Mouse (Mus musculus): Measurements from ENCODE around the gene Ggta1.

Ggta1 gene

GRCm38 (mm10) chr2:35491151-35491550 lies 28.1 kb upstream of the Ggta1 start:
- DNase-seq (ENCODE audit: inconsistent age in 2 of 2, low spot score in 1 of 2): no peak

DNA sequence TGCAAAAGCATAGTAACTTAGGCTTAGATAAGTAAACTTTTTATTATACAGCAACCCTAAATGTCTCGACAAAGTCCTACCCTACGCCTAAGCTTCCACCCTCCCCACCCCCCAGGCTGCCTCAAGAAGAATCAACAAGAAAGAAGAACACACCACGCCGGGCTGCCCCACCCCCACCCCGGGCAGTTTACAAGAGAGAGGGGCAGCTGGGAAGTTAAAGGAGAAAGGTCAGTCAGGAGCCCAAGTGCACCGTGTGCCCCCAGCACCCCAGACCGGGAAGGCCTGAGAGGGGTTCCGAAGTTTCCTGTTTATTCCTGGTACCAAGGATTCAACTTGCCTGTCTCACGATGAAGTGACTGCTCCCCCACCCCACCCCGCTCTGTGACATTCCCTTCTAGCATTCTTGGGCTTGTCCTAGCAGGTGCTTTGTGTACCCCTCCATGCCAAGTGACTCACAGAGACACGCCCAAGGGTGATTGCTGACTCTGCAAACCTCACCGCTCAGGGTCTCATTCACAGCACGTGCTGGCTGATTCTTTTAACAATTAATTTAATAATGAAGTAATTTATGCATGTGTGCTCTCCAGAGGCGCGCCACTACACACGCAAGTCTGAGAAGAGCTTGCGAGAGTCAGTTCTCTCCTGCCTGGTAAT lies 27.6 kb upstream of the Ggta1 start:
- no peak for DNase-seq (ENCODE audit: inconsistent age in 2 of 2, low spot score in 1 of 2)

DNA sequence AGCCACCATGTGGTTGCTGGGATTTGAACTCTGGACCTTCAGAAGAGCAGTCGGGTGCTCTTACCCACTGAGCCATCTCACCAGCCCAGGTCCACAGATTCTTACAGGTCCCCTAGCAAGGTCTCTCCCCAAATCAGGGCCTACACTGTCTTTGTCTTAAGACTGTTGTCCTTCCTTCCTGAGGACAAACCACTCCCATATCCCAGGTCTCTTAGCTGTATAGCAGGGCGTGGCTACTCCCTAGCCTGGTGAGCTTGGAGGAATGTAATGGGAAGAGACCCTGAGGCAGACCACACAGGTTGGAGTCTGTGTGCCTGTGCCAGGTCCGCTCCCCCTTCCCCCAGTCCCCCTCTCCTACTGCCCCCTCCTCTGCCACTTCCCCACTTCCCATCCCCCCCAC lies 24.7 kb upstream of the Ggta1 start:
- no peak for DNase-seq (ENCODE audit: inconsistent age in 2 of 2, low spot score in 1 of 2)

GRCm38 (mm10) chr2:35486981-35487655 lies 24.1 kb upstream of the Ggta1 start:
- no peak for DNase-seq (ENCODE audit: inconsistent age in 2 of 2, low spot score in 1 of 2)

- DNase-seq (ENCODE audit: inconsistent age in 2 of 2, low spot score in 1 of 2): no peak
Observed at GRCm38 (mm10) chr2:35484102-35484501, 21.1 kb upstream of the Ggta1 start.

- no peak for DNase-seq (ENCODE audit: inconsistent age in 2 of 2, low spot score in 1 of 2)
Observed at GRCm38 (mm10) chr2:35483402-35483801, 20.4 kb upstream of the Ggta1 start.

DNA sequence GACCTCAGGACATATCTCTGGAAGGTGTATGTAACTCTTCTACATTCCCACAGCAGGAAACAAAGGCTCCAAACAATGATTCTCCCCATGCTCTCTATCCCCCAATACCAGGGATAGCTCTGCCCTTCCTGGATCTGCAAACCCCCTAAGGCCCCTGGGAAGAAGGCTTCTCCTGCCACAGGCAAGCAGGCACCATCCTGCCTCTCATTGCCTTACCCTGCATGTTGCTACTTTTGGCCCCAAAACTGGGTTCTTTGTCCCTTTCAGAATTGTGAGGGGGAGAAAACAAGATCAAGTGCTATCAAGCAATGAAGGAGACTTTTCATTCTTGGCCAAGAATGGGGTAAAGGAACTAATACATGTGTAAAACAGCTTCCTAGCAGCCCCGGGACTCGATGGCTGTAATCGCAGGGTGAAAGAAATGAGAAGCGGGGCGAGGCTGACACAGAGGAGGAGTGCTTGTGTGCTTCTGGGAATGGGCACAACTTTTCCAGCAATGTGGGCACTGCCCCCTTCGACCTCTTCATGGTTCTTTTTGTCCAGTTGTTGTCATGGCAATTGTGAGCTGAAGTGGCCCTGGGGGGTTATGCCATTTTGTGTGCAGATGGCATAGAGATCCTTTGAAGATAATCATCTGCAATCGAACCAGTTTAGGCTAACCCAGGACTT lies 18.4 kb upstream of the Ggta1 start:
- no peak for DNase-seq (ENCODE audit: inconsistent age in 2 of 2, low spot score in 1 of 2)

GRCm38 (mm10) chr2:35480073-35480472 lies 17.0 kb upstream of the Ggta1 start:
- no peak for DNase-seq (ENCODE audit: inconsistent age in 2 of 2, low spot score in 1 of 2)

DNA sequence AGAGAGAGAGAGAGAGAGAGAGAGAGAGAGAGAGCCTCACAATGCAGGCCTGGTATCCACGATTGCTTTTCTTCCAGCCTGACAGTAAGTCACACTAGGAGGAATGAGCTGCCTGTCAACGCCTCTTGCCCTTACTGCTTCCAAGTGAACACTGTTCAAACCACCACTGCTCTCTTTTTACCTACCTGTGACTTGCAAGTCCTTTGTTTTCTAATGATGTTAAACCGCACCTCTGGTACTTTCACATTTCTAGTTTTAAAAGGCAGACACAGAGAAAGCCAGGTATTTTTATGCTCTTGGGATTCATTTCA lies 15.7 kb upstream of the Ggta1 start:
- DNase-seq (ENCODE audit: inconsistent age in 2 of 2, low spot score in 1 of 2): no peak

DNA sequence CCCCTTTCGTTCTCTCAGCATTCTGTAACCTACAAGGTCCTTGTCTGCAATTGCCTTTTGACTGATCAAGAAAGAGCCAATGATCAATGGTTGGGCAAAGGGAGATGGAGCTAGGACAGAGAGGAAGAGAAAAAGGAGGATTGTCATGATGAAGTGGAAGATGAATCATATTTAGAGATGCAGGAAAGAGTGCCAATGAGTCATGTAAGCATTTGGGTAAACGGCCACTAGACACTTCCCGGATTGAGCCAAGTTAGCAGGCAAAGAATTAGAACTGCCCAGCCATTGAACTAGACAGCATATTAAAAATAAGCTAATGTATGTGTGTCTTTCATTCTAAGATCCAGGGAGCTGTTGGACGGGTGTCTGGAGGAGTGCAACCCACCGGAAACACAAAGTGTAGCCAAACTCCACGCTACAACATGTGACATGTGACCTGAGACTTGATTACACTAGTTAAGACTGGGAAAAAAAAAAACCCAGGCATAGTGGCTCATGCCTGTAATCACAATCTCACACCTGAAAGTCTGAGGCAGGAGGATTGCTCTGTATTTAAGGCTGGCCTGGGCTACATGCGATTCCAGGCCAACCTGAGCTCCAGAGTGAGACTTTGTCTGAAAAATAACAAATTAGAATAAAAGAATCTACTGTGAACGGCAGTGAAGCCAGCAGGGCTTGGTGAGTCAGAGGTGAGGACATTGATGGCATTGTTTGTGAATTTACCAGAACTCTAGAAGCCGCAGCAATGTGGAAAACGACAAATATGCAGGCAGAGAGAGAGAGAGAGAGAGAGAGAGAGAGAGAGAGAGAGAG lies 15.2 kb upstream of the Ggta1 start:
- DNase-seq (ENCODE audit: inconsistent age in 2 of 2, low spot score in 1 of 2): no peak

GRCm38 (mm10) chr2:35477321-35477720 lies 14.3 kb upstream of the Ggta1 start:
- no peak for DNase-seq (ENCODE audit: inconsistent age in 2 of 2, low spot score in 1 of 2)

DNA sequence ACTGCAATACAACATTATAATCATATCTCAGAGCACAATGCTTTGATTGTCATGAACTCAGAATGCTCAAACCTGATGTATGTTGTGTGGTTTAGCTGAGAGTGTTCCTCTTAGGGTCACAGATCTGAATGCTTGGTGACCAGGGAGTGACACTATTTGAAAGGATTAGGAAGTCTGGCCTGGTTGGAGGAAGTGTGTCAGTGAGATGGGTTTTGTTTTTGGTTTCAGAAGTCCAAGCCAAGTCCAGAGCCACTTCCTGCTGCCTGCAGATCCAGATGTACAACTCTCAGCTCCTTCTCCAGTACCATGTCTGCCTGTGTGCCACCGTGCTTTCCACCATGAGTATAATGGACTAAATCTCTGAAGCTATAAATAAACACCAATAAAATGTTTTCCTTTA lies 11.9 kb upstream of the Ggta1 start:
- no peak for DNase-seq (ENCODE audit: inconsistent age in 2 of 2, low spot score in 1 of 2)

GRCm38 (mm10) chr2:35469266-35469665 lies 6.2 kb upstream of the Ggta1 start:
- no peak for DNase-seq (ENCODE audit: inconsistent age in 2 of 2, low spot score in 1 of 2)

- no peak for DNase-seq (ENCODE audit: inconsistent age in 2 of 2, low spot score in 1 of 2)
Observed at GRCm38 (mm10) chr2:35468276-35468675, 5.2 kb upstream of the Ggta1 start.

DNA sequence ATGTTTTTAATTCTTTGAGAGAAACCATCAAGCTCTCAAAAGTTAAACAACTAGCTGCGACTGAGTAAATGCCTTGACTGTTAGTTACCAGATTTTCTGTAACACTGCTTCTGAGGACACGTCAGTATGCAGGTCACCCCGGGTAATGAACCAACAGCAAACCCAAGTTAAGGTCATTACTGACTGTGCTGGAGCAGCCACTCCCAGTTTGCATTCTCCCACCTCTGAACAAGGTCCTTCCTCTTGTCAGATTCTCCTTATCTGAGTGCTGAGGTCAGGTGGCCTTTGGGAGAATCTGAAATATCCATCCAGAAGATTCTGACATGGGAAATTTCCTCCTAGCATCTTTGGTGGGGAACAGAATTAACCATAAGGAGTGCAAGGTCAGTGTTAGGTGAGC lies 4.8 kb upstream of the Ggta1 start:
- peak in 1 of 2 experiments; percentile 52 for DNase-seq (ENCODE audit: inconsistent age in 2 of 2, low spot score in 1 of 2)

DNA sequence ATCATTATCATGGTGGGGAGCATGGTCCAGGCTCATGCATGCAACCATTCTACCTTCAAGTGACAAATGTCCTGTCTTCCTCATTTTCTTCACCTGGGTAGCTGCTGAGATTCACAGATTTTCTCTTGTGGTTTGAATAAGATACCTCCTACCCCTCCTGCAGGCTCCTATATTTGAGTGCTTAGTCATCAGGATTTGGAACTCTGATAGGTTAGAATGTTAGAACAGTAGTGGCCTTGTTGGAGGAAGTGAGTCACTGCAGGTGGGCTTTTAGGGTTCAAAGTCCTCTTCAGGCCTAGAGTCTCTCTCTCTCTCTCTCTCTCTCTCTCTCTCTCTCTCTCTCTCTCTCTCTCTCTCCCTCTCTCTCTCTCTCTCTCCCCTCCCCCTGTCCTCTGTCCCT lies 2.6 kb upstream of the Ggta1 start:
- DNase-seq (ENCODE audit: inconsistent age in 2 of 2, low spot score in 1 of 2): no peak

DNA sequence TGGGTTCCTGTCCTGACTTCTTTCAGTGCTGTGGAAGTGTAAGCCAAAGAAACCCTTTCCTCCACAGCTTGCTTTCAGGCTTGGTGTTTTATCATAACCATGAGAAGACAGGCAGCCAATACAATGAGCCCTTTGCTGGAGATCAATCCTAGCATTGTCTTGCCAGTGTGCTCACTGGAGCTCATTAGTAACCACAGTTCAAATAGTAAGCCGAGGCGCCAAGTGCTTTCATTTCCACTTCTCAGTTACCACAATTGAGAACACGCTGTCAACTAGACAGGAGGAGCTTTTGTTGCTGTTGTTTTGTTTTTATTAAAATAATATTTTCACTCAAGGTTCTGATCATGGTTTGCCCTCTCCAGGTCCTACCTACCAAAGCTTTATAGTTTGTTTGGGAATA lies 1.5 kb upstream of the Ggta1 start:
- DNase-seq (ENCODE audit: inconsistent age in 2 of 2, low spot score in 1 of 2): no peak

DNA sequence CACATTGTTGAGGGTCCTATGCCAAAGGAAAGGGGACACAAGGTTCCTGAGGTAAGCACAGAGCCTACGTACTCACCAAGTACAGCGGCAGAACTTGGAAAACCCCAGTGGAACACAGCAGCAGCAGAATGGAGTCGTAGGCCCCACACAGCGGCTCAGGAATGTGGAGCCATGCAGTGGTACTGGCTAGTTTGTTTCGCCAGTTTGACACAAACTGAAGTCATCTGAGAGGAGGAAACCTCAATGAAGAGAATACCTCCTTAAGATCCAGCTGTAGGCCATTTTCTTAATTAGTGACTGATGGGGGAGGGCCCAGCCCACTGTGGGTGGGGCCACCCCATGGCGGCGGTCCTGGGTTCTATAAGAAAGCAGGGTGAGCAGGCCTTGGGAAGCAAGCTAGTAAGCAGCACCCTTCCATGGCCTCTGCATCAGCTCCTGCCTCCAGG lies 1.1 kb upstream of the Ggta1 start:
- DNase-seq (ENCODE audit: inconsistent age in 2 of 2, low spot score in 1 of 2): no peak

GRCm38 (mm10) chr2:35463372-35464088 lies 499 bp upstream of the Ggta1 start:
- DNase-seq (ENCODE audit: inconsistent age in 2 of 2, low spot score in 1 of 2): peak in 1 of 2 experiments; percentile 38

- DNase-seq (ENCODE audit: inconsistent age in 2 of 2, low spot score in 1 of 2): peak in 1 of 2 experiments; percentile 58
Observed at GRCm38 (mm10) chr2:35461971-35462787, 852 bp downstream of the Ggta1 start.

Data from adrenal gland, adult (tissue).